Mouse (Mus musculus): Measurements from ENCODE around the gene Lmbr1l.

- TF ChIP-seq GATA1 (IDR thresholded peaks at IDR 0.05; ENCODE audit: low read length), result no peak
- TF ChIP-seq TAL1 (IDR thresholded peaks at IDR 0.05; ENCODE audit: low read length), result no peak
Measured at GRCm38 (mm10) chr15:98897495-98897894, 20.5 kb downstream of the Lmbr1l start.
